Mouse (Mus musculus) stomach, postnatal 0 days (tissue): ENCODE measurements around the gene Hexim2.

Experiments used
- CTCF ChIP-seq: IDR thresholded peaks from 2 replicates; pipeline ENCODE4 v1.5.1; 2016; ENCODE audit warnings: antibody characterized with exemption, low read depth, mild to moderate bottlenecking, moderate library complexity
- EP300 ChIP-seq: optimal IDR thresholded peaks from 2 replicates; pipeline ENCODE3; 2016; ENCODE audit warnings: antibody characterized with exemption

- TF ChIP-seq CTCF (0 out of 2 replicates have a peak, but pooled peaks have one; percentile 1), EP300 (no peak)
These were observed 9.1 kb downstream of the Hexim2 start for GRCm38 (mm10) chr11:103141101-103141943.
